Mouse (Mus musculus) B cell, adult 67 days (primary cell): ENCODE data around the gene Nr0b2. TPM values are rescaled to one million over a fixed set of nuclear protein-coding genes. Genes with fewer than 3 reads are reported as not detected.

Experiments
- total RNA-seq, 2 experiments: library from RNA; stranded (reverse); gene quantifications; 4 replicates each; pipeline ENCODE4 v1.2.4; 2023

Nr0b2 gene
- not detected for total RNA-seq

DNA sequence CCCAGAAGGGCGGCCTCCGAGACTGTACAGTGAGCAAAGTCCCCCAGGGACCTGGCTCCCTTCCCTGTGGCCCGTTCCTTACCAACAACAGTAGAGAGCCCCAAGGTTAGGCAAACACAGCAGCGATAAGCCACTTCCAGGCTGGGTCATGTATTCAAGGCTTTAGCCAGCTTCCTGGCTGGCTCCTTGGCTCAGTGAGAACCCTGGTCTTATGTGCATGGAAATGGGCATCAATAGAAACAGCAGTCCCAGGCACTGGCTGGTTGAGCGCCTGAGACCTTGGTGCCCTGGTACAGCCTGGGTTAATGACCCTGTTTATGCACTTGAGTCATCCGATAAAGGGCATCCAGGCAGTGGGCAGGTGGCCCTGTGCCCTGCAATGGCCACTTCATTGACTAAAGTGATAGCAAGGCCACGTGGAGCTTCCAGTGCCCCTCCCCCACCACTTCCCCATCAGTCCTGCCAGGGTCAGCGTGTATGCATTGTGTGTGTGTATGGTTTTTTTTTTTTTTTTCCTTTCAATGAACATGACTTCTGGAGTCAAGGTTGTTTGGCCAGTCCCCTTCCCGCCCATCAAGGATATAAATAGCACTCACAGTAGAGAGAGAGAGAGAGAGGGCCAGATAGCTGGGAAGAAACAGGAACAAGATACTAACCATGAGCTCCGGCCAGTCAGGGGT is at the start of gene Nr0b2:
Gene Nr0b2, plus strand, starts transcription at position 609 of the 680 bp plus-strand sequence.

GRCm38 (mm10) chr4:133518601-133519368 is 34.4 kb upstream of the Nr0b2 start, which contains the start of gene Kdf1:
TSS of gene Kdf1 (plus strand) at chr4:133518963.

GRCm38 (mm10) chr4:133545272-133546231 is 7.6 kb upstream of the Nr0b2 start, which contains the start of gene Nudc:
TSS of gene Nudc (minus strand) at chr4:133545996.

DNA sequence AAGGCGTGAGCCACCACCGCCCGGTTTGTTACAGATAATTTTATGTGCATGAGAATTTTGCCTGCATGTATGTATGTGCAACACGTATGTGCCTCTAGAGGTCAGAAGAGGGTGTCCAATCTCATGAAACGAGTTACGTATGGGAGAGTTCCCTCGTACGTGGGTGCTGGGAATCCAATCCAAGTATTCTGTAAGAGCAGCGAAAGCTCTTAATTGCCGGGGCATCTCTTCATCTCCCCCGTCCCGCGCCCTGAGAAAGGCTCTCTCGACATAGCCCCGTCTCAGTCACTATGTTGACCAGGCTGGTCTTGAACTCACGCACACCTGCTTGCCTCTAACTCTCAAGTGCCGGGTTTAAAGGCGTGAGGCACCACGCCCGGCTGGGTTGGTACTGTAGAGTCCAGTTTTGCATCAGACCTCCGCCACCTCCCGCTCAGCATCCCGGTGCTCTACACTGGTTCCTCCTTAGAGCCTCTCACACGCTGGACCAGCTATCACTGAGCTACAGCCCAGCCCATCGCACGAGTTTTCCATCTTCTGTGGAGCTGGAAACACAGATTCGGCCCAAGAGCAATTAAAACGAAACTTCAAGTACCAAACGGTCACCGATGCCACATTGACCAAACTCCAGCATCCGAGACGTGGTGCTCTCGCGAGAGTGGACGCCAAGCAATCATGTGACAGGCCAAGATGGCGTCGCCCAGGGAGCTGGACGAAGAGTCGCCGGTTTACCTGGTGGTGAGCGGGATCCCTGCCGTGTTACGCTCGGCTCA is 21.1 kb downstream of the Nr0b2 start, which contains the start of gene Gpatch3:
Gene Gpatch3, plus strand, starts transcription at position 676 of the 773 bp plus-strand sequence.

DNA sequence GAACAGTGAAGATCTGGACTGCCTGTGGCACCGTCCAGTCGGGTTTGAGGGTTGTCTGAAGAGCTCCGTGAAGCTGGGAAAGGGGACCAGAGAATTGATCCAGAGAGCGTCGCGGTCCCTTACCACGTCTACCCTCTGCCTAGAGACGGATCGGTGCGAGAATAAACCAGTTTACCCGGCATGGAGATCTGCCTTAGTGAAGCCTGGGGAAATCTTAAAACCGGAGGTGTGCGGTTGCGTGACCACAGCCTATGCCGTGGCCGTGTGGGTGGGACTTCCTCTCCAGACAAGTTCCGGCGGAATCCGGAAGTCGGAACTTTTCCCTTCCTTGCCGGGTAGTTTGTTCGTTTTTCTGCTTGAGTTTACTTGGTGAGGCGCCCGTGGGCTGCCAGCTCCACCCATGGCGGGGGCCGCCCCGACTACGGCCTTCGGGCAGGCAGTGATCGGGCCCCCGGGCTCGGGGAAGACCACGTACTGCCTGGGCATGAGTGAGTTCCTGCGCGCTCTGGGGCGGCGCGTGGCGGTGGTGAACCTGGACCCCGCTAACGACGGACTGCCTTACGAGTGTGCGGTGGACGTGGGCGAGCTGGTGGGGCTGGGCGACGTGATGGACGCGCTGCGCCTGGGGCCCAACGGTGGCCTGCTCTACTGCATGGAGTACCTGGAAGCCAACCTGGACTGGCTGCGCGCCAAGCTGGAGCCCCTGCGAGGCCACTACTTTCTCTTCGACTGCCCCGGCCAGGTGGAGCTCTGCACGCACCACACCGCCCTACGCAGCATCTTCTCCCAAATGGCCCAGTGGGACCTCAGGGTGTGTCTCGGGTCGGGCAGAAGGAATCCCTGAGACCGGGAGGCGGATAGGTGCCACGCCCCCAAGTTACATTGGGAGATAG is 31.1 kb downstream of the Nr0b2 start, which contains the start of gene Gpn2:
Gene Gpn2, plus strand, starts transcription at position 304 of the 893 bp plus-strand sequence.

DNA sequence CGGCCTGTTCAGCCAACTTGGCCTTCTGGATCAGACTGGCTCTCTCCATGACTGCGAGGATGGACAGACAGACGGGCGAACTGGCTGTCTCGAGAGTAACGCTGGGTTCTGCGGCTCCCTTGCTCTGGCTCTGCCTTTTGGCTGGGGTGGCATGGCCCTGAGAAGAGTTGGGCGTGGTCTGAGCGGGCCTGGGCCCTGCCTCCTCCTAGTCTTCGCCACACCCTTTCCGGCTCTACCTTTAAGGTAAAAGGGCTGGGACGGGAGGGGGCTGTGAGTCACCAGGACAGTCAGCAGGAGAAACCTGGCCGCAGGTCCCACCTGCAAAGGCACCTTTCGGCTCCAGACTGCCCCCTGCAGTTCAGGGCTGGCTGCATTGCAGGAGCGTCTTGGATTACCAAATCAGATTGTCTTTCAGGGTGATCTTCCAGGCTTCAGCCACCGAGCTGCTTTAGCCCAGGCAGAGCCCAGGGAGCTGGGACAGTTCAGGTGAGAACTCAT is 48.6 kb downstream of the Nr0b2 start, which contains the start of gene Sfn:
Gene Sfn, minus strand, starts transcription at position 448 of the 498 bp plus-strand sequence.

Other genes with a start within 250 kb of the Nr0b2 start
- gene Wdtc1, start 199.9 kb upstream of the Nr0b2 start, total RNA-seq, result 10 to 100 TPM; 43.4 to 48.8 TPM
- 10 to 100 TPM; 49.8 to 53.2 TPM for gene Slc9a1, start 183.7 kb upstream of the Nr0b2 start, total RNA-seq
- not detected for gene Tent5b, start 73.2 kb upstream of the Nr0b2 start, total RNA-seq
- gene Trnp1, start 54.8 kb upstream of the Nr0b2 start, total RNA-seq, result not detected
- gene Kdf1, start 34.4 kb upstream of the Nr0b2 start, total RNA-seq, result under 1 TPM in 1 of 2 experiments, not detected in 1; 0.52 TPM
- gene Nudc, start 7.4 kb upstream of the Nr0b2 start, total RNA-seq, result 10 to 100 TPM; 93.7 to 95.6 TPM
- 10 to 100 TPM; 24.0 to 27.4 TPM for gene Gpatch3, start 21.4 kb downstream of the Nr0b2 start, total RNA-seq
- gene Gpn2, start 31.0 kb downstream of the Nr0b2 start, total RNA-seq, result 10 to 100 TPM; 23.8 to 30.9 TPM
- gene Sfn, start 48.8 kb downstream of the Nr0b2 start, total RNA-seq, result 10 to 100 TPM; 56.3 to 58.1 TPM
- gene Zdhhc18, start 96.8 kb downstream of the Nr0b2 start, total RNA-seq, result 100 to 1,000 TPM; 277 to 316 TPM
- 10 to 100 TPM; 18.2 to 25.6 TPM for gene Pigv, start 119.3 kb downstream of the Nr0b2 start, total RNA-seq
- 100 to 1,000 TPM; 307 to 337 TPM for gene Arid1a, start 203.4 kb downstream of the Nr0b2 start, total RNA-seq